22 mouse cellular contexts compared by ENCODE assay signal in the genomic region with DNA sequence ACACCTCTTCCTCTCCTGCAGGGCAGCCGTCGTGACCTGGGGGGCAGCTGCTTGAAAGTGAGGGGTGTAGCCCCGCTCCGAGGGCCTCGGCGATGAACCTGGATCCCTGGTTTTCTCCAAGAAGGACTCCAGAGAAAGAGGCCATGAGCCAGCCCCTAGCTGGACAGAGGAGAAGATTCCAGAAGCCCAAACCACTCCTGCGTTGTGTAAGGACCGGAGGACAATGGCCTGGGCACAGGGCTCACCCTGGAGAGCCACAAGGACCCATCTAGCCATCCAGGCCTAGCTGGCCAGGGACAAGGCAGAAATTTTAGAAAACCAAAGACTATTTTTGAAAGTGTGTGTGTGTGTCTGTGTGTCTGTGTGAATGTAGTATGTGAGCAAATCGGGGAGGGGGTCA. TPM values are rescaled to one million over a fixed set of nuclear protein-coding genes. Genes with fewer than 3 reads are reported as not detected.
"Had no signal": no experiment of that assay in that cellular context is flagged by ENCODE, and none has a peak within 500 bp of the region (broad histone marks: within the 10 kb centered on the region; RNA-seq: fewer than 3 reads in every experiment).

No protein-coding gene starts in this region.

- H3K36me3 ChIP-seq: heart, embryonic 13.5 days; heart, embryonic 15.5 days; hindbrain, embryonic 10.5 days; hindbrain, embryonic 12.5 days; intestine, embryonic 15.5 days; limb, embryonic 13.5 days; limb, embryonic 15.5 days; liver, embryonic 12.5 days had no signal

- H3K9ac ChIP-seq: heart, embryonic 13.5 days; heart, embryonic 15.5 days; hindbrain, embryonic 12.5 days; hindbrain, embryonic 14.5 days; intestine, embryonic 15.5 days; limb, embryonic 13.5 days; limb, embryonic 15.5 days; liver, embryonic 12.5 days; liver, embryonic 14.5 days had no signal

- DNase-seq: gastrocnemius, postnatal 25 days; heart, postnatal 4 days; kidney, adult 18-20 months; kidney, adult 8-10 months; kidney, postnatal 10 days; kidney, postnatal 36 days; layer of hippocampus, adult 9-11 months; layer of hippocampus, postnatal 36 days; left cerebral cortex, postnatal 4 days had no signal

- H3K27ac ChIP-seq: heart, embryonic 13.5 days; heart, embryonic 15.5 days; hindbrain, embryonic 10.5 days; hindbrain, embryonic 12.5 days; hindbrain, embryonic 14.5 days; intestine, embryonic 15.5 days; limb, embryonic 13.5 days; limb, embryonic 15.5 days; liver, embryonic 12.5 days; liver, embryonic 14.5 days had no signal

- H3K4me3 ChIP-seq: heart, embryonic 13.5 days; heart, embryonic 15.5 days; hindbrain, embryonic 10.5 days; hindbrain, embryonic 12.5 days; intestine, embryonic 15.5 days; limb, embryonic 13.5 days; limb, embryonic 15.5 days; liver, embryonic 12.5 days had no signal

RNA-seq across cellular contexts. Expression of a gene that starts 5.3 kb away (rescaled TPM):
- total RNA-seq: granulocyte monocyte progenitor cell, adult 5-6 weeks; liver, adult 2 months had no signal
- polyA plus RNA-seq: inflammation-experienced regulatory T-cells, adult 6 months; liver, adult 2 months had no signal
